Mouse (Mus musculus) CH12.LX (cell line): ENCODE data around the gene Slc16a13.

Source experiments
- CTCF ChIP-seq, 2 experiments: IDR thresholded peaks in 1 of 2; conservative IDR thresholded peaks in 1 of 2; 2 replicates each; pipeline ENCODE4 v1.5.1; 2011 to 2012; ENCODE audit warnings: low read depth in 2 of 2, low read length in 2 of 2, improper control_type of control experiment in 1 of 2, inconsistent platforms in 1 of 2, mild to moderate bottlenecking in 1 of 2, moderate library complexity in 1 of 2
- E2F4 ChIP-seq: IDR thresholded peaks from 2 replicates; pipeline ENCODE4 v1.6.1; 2011; ENCODE audit warnings: low read depth, low read length, improper control_type of control experiment; ENCODE audit not compliant: insufficient replicate concordance
- EP300 ChIP-seq: IDR thresholded peaks from 2 replicates; pipeline ENCODE4 v1.6.1; 2011; ENCODE audit warnings: low read length, improper control_type of control experiment
- MAFK ChIP-seq: IDR thresholded peaks from 2 replicates; pipeline ENCODE4 v1.6.1; 2011; ENCODE audit warnings: low read length, improper control_type of control experiment; ENCODE audit not compliant: insufficient replicate concordance
- MAX ChIP-seq: IDR thresholded peaks from 2 replicates; pipeline ENCODE4 v1.6.1; 2011; ENCODE audit warnings: low read length, improper control_type of control experiment
- MAZ ChIP-seq: IDR thresholded peaks from 2 replicates; pipeline ENCODE4 v1.6.1; 2012; ENCODE audit warnings: low read depth, mild to moderate bottlenecking, inconsistent platforms, low read length, improper control_type of control experiment, moderate library complexity
- NRF1 ChIP-seq: IDR thresholded peaks from 2 replicates; pipeline ENCODE4 v1.6.1; 2014; ENCODE audit warnings: low read depth, mild to moderate bottlenecking, inconsistent platforms, low read length, improper control_type of control experiment, moderate library complexity
- POLR2A ChIP-seq: IDR thresholded peaks from 2 replicates; pipeline ENCODE4 v1.6.1; 2011; ENCODE audit warnings: low read depth, mild to moderate bottlenecking, improper control_type of control experiment, low read length
- POLR2AphosphoS2 ChIP-seq: IDR thresholded peaks from 2 replicates; pipeline ENCODE4 v1.6.1; 2011; ENCODE audit warnings: low read depth, low read length, improper control_type of control experiment
- TCF12 ChIP-seq: IDR thresholded peaks from 2 replicates; pipeline ENCODE4 v1.6.1; 2014; ENCODE audit warnings: low read depth, mild to moderate bottlenecking, inconsistent platforms, low read length, improper control_type of control experiment
- UBTF ChIP-seq: IDR thresholded peaks from 2 replicates; pipeline ENCODE4 v1.6.1; 2012; ENCODE audit warnings: low read depth, mild to moderate bottlenecking, inconsistent platforms, low read length, improper control_type of control experiment, moderate library complexity

DNA sequence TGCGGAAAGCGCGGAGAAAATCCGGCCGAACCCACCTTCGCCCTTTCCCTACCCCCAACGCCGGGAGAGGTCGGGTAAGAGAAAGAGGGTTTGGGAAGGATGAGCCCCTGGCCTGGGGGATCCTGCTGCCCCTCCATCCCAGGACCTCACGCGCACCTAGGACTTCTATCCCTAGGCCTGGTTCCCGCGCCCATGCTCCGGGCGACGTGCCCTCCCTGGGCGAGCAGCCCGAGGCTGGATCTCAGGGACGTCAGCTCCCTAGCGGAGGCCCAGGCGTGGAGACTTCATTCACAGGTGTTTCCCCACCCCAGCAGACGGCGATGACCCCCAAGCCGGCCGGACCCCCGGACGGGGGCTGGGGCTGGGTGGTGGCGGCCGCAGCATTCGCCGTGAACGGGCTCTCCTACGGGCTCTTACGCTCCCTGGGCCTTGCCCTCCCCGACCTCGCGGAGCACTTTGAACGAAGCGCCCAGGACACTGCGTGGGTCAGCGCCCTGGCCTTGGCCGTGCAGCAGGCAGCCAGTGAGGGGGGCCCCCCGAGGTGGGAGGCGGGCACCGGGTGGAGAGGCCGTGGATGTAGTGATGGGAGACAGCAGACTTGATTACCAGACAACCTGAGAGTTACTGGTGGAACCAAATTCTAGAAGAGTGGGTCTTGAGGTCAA is 6.5 kb downstream of the Slc16a13 start:
- no peak for TF ChIP-seq POLR2A
- TF ChIP-seq CTCF (conservative IDR thresholded peaks at IDR 0.05 in 1 of 2, IDR thresholded peaks at IDR 0.05 in 1 of 2; ENCODE audit: low read depth in 2 of 2, low read length in 2 of 2): no peak
- TF ChIP-seq POLR2AphosphoS2: no peak
- no peak for TF ChIP-seq MAFK
- no peak for TF ChIP-seq E2F4
- TF ChIP-seq MAZ: no peak
- no peak for TF ChIP-seq TCF12
- TF ChIP-seq NRF1: no peak
- TF ChIP-seq UBTF: no peak
- TF ChIP-seq EP300: no peak
- no peak for TF ChIP-seq MAX
